Mouse (Mus musculus) hindbrain, embryonic 11.5 days (tissue): ENCODE measurements around the gene Ckap5. TPM values are rescaled to one million over a fixed set of nuclear protein-coding genes. Genes with fewer than 3 reads are reported as not detected.

Source experiments
- ATAC-seq: fragments of 200-750 bp; cut with Nextera tagmentation; 2 replicates; pipeline ENCODE4 v1.8.0; 2017; ENCODE audit warnings: mild to moderate bottlenecking, moderate TSS enrichment, moderate library complexity; ENCODE audit not compliant: low FRiP score
- DNase-seq: peaks from one replicate; pipeline ENCODE4 v3.0.0-alpha.2; 2015; ENCODE audit warnings: low spot score
- H3K27ac ChIP-seq: fragments of 300-500 bp; sonication (generic); 2 replicates; pipeline ENCODE4 v1.5.1; 2014; ENCODE audit warnings: mild to moderate bottlenecking, low read depth, low read length
- H3K27me3 ChIP-seq: fragments of 300-500 bp; sonication (generic); 2 replicates; pipeline ENCODE4 v1.6.1; 2014; ENCODE audit warnings: mild to moderate bottlenecking, low read length, moderate library complexity, mixed read lengths; ENCODE audit not compliant: control insufficient read depth, insufficient read depth
- H3K36me3 ChIP-seq: fragments of 300-500 bp; sonication (generic); 2 replicates; pipeline ENCODE4 v1.6.1; 2014; ENCODE audit warnings: mild to moderate bottlenecking, low read length, moderate library complexity, mixed read lengths; ENCODE audit not compliant: control insufficient read depth, insufficient read depth
- H3K4me1 ChIP-seq: fragments of 300-500 bp; sonication (generic); replicated peaks from 2 replicates; pipeline ENCODE4 v1.6.1; 2014; ENCODE audit warnings: low read length, mixed read lengths; ENCODE audit not compliant: control insufficient read depth, insufficient read depth
- H3K4me2 ChIP-seq: fragments of 300-500 bp; sonication (generic); replicated peaks from 2 replicates; pipeline ENCODE4 v1.6.1; 2014; ENCODE audit warnings: mild to moderate bottlenecking, low read depth, low read length
- H3K4me3 ChIP-seq: fragments of 300-500 bp; sonication (generic); 2 replicates; pipeline ENCODE4 v1.5.1; 2014; ENCODE audit warnings: low read depth, low read length
- H3K9ac ChIP-seq: fragments of 300-500 bp; sonication (generic); 2 replicates; pipeline ENCODE4 v1.6.1; 2014; ENCODE audit warnings: low read depth, low read length
- H3K9me3 ChIP-seq: fragments of 300-500 bp; sonication (generic); 2 replicates; pipeline ENCODE4 v1.6.1; 2016; ENCODE audit warnings: low read length; ENCODE audit not compliant: control insufficient read depth
- WGBS: fragments of 180-500 bp; shearing (Covaris S2); extraction: QIAGEN DNeasy Blood & Tissue Kit; methylation state at CpG from one replicate; pipeline ENCODE4 v1.1.7; 2014; 5-methylcytosine and 5-hydroxymethylcytosine counted together
- polyA plus RNA-seq: library from polyadenylated mRNA; unstranded; fragments of >200 nt; fragmentation: Nextera tagmentation; extraction: Ambion mirVana; gene quantifications from 2 replicates; pipeline ENCODE4 v1.2.1, GENCODE M21; 2014

Gene Ckap5
- polyA plus RNA-seq, 1 experiment from 2014 or later = 171 TPM

GRCm38 (mm10) chr2:91669326-91669725 is 142.8 kb downstream of the Ckap5 start:
- H3K4me1 ChIP-seq = no peaks in the 10 kb centered on the region
- no peak for ATAC-seq
- H3K27me3 ChIP-seq = no peaks in the 10 kb centered on the region
- no peak overlapping the region for H3K4me2 ChIP-seq
- no peak overlapping the region for H3K4me3 ChIP-seq
- H3K9me3 ChIP-seq = no peaks in the 10 kb centered on the region
- 90% methylated on average over 8 of the region's 8 CpGs for WGBS
- H3K36me3 ChIP-seq = 0 out of 2 replicates have a peak, but pooled peaks cover 5% of the 10 kb centered on the region
- no peak overlapping the region for H3K9ac ChIP-seq
- no peak for DNase-seq
- no peak overlapping the region for H3K27ac ChIP-seq

DNA sequence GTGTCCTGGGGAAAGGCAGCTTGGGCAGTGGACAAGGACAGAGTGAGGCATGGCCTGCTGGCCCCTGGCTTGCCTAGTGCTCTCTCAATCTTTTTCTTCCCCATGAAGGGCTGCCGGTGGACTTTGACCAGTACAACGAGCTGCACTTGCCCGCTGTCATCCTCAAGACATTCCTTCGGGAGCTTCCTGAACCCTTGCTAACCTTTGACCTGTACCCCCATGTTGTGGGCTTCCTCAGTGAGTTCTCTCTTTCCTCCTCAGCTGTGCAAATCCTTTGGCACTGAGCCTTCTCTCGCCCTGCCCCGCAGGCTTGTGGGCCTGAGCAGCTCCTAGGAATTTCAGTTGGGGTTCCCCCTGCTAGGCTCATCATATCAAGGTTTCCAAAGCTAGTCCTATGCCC is 143.5 kb downstream of the Ckap5 start:
- no peaks in the 10 kb centered on the region for H3K9me3 ChIP-seq
- H3K4me3 ChIP-seq = no peak overlapping the region
- ATAC-seq = no peak
- no peak overlapping the region for H3K27ac ChIP-seq
- 0 out of 2 replicates have a peak, but pooled peaks cover 5% of the 10 kb centered on the region for H3K36me3 ChIP-seq
- WGBS = 93% methylated on average over 6 of the region's 6 CpGs
- H3K4me2 ChIP-seq = no peak overlapping the region
- H3K27me3 ChIP-seq = no peaks in the 10 kb centered on the region
- H3K9ac ChIP-seq = no peak overlapping the region
- DNase-seq = no peak
- H3K4me1 ChIP-seq = no peaks in the 10 kb centered on the region

Other genes with a start within 250 kb of the Ckap5 start
- gene 1110051M20Rik, start 82.1 kb upstream of the Ckap5 start, polyA plus RNA-seq = 102 and 104 TPM in 2 replicates
- 5.9 TPM in 2 replicates for gene Lrp4, start 69.3 kb upstream of the Ckap5 start, polyA plus RNA-seq
- 0.27 and 0.29 TPM in 2 replicates for gene F2, start 109.7 kb downstream of the Ckap5 start, polyA plus RNA-seq
- gene Zfp408, start 123.0 kb downstream of the Ckap5 start, polyA plus RNA-seq = 6.5 and 10.2 TPM in 2 replicates
- 79.6 and 86.8 TPM in 2 replicates for gene Arhgap1, start 123.1 kb downstream of the Ckap5 start, polyA plus RNA-seq
- gene Atg13, start 183.8 kb downstream of the Ckap5 start, polyA plus RNA-seq = 31.9 and 35.3 TPM in 2 replicates
- gene Harbi1, start 184.1 kb downstream of the Ckap5 start, polyA plus RNA-seq = 17.8 and 20.6 TPM in 2 replicates
- gene Ambra1, start 203.4 kb downstream of the Ckap5 start, polyA plus RNA-seq = 19.0 and 19.2 TPM in 2 replicates